Mouse (Mus musculus) layer of hippocampus, adult 18-20 months (tissue): ENCODE results near the gene Psmd9. TPM values are rescaled to one million over a fixed set of nuclear protein-coding genes. Genes with fewer than 3 reads are reported as not detected.

Experiments
- DNase-seq, 2 experiments: peaks; one replicate each; pipeline ENCODE4 v3.0.0; 2022; ENCODE audit warnings: low spot score in 2 of 2
- total RNA-seq, 2 experiments: library from RNA; stranded (reverse); gene quantifications; 2 replicates each; pipeline ENCODE4 v1.2.3; 2021

The Psmd9 gene
- total RNA-seq, 2 experiments from 2014 or later = 26.5 to 31.5 TPM

DNA sequence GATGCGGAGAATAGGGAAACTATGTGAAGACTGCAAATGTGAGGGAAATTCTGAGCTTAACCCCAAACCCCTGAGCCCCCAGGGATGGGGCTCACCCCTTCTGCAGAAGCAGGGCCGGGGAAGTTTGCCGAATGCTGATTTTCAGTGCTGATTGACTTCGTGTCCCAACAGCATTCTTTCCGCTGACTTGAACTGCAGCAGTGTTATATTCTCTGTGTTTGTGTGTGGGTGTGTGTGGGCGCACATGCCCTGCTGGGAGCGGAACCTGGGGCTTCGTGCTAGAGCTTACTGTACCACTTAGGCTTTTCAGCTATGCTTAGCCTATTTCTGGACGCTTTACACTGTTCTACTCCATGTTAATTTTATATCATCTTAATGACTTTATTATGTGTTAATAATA, 67.2 kb downstream of the Psmd9 start:
- DNase-seq = peak; percentile 28 to 83

DNA sequence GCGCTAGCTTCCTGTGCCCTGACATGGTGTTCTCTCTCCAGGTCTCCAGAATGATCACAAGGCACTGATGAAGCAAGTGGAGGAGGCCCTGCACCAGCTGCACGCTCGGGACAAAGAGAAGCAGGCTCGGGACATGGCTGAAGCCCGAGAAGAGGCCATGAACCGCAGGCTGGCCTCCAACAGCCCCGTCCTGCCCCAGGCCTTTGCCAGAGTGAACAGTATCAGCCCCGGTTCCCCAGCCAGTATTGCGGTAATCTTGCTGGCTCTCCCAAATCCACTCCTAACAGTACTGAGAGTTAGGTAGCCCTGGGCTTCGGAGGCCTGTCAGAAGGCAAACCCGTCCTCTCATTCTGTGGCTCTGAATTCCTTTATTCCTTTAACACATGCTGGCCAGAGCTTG, 70.3 kb downstream of the Psmd9 start:
- DNase-seq = no peak

DNA sequence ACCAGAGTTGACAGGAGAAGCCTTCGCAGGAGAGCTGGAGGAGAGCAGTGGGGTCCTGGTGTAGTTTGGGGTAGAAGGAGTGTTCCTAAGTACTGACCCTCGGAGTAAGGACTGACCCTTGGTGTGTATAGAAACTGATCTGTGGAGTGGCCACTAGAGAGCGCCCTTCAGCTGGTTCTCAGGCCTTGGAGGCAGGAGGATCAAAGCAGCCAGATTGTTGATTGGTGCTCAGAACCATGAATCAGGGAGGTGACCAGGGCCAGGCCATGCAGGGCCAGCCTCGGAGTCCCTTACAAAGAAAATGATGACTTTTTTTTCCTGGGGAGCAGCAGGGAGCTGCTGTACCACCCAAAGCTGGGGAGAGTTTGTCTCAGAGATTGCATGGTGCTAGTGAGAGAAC, 76.3 kb downstream of the Psmd9 start:
- DNase-seq = peak in 1 of 2 experiments; percentile 54

- no peak for DNase-seq
These were observed 82.2 kb downstream of the Psmd9 start for GRCm38 (mm10) chr5:123251390-123251789.

DNA sequence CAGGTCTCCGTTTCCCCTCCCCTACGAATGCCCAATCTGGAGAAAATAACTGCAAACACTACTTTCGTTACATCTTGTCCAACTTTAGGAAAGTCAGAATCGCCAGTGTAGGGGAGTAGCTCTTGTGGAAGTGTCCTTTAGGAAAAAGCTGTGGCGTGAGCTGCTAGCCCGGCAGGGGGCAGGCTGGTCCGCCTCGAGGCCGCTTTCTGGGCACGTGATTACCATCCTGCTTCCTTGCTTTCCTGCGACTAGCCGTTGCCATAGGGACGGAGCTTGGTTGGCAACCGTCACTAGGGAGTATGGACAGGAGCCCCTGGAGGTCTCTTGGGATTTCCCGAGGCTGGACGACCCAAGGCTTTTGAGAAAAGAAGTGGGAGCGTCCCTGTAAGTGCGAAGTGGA, 82.6 kb downstream of the Psmd9 start, which contains the start of gene Wdr66:
TSS of gene Wdr66 (plus strand) at position 269 of the 400 bp plus-strand sequence.
- DNase-seq = peak; percentile 88 to 93

GRCm38 (mm10) chr5:123256841-123257755, 87.9 kb downstream of the Psmd9 start:
- DNase-seq = peak; percentile 60 to 83

- DNase-seq = peak in 1 of 2 experiments; percentile 41
These were observed 89.8 kb downstream of the Psmd9 start for GRCm38 (mm10) chr5:123258990-123259389.

DNA sequence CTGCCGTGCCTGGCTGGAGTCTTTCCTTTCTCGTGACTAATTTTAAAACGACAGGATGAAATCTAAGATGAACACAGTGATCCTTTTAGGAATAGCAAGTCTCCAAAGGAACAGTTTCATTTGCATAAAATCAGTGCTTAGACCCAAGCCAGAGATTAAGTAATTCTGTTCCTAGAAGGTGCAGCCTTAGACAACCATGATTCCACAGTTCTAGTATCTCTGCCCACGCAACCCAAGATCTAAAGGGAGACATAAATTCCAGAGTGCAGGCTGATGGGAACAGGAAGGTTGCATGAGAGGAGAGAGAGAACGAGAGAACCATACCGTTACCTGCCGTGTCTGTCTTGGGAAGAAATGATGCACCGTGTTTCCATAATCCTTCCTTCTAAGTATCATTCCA, 91.5 kb downstream of the Psmd9 start:
- DNase-seq = no peak

DNA sequence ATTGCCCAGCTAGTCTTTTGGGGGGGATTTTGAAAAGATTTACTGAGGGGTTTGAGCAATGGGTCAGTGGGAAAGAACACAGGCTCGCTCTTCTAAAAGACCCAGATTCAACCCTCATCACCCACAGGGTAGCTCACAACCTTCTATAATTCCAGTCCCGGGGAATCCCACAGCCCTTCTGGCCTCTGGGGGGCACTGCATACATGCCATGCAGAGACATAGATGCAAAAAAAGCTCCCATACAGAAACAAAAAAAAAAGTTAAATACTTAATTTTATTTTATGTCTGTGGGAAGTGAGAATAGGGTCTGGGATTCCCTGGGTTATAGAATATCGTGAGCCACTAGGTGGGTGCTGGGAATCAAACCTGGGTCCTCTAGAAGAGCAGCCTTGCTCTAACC, 97.7 kb downstream of the Psmd9 start:
- no peak for DNase-seq

DNA sequence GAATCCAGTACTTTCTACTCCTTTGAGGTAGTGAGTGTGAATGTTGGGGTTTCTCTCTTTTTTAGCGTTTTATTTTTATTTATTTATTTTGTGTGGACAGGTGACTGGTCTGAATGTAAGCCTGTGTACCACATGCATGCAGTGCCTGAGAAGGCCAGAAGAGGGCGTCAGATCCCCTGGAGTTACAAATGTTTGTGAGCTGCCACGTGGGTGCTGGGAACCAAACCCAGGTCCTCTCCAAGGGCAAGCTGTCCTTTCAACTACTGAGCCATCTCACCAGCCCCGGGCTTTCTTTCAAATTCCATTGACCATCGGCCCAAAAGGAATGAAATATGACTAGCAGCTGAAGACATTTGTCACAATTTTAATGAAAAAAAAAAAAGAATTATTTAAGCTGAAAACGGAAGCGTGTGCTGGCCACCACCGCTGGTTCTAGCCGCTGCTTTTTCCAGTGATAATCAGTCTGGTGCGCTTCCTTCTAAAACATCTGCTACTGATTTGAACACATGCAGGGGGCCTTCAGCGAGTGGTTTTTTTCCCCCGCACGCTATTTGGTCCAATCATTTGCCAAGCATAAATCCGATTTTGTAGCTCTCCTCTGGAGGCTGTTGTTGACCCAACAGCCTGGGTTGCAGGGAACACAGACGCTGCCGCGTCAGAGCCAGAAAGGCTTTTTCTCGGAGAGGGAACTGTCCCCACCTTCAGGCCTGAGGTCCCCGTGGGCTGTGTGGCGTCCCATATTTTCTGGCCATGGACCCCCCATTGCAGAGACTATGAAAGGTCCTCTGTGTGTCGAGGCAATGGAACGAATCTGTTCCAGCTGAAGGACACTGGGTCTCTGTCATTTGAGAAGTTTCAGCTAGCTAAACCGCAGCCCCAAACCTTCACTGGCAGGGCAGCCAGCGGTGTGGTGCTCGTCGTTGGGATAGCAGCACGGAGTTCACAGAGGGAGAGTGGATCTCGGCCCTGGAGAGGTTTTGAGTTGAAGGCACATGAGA, 99.6 kb downstream of the Psmd9 start:
- no peak for DNase-seq

GRCm38 (mm10) chr5:123270917-123271316, 101.7 kb downstream of the Psmd9 start:
- no peak for DNase-seq

DNA sequence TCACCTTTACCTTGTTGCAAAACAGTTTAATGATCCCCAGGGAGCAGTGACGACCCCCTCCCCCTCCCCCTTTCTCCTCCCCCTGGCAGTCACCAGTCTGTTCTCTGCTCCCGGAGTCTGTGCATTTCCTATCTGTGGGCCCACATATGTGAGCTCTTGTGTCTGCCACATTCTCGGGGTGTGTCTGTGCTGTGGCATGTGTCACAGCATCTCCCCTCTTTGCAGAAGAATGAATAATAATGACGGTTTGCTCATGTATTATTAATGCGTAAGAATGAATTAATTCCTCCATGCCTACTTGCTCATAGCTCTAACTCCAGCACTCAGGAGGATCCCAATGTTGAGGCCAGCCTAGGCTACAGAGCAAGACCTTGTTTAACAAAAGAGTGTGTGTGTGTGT, 103.7 kb downstream of the Psmd9 start:
- DNase-seq = no peak

GRCm38 (mm10) chr5:123276636-123277341, 107.6 kb downstream of the Psmd9 start:
- no peak for DNase-seq

GRCm38 (mm10) chr5:123277342-123277701, 108.1 kb downstream of the Psmd9 start:
- DNase-seq = no peak

- DNase-seq = no peak
These were observed 108.5 kb downstream of the Psmd9 start for GRCm38 (mm10) chr5:123277704-123278103.

DNA sequence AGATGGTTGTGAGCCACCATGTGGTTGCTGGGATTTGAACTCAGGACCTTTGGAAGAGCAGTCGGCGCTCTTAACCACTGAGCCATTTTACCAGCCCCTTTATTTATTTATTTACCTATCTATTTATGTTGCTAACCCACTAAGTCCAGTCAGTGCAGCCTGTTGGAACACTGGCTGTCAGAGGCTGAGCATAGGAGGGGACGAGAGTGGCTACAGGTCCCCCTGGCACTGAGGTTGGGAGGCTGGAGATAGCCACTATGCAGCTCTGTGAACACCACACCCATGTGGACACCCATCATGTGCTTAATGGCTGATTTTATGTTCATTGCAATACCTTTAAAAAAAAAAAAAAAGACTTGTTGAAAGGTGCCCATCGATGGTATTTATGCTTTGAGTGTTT, 110.0 kb downstream of the Psmd9 start:
- DNase-seq = no peak

- DNase-seq = no peak
These were observed 112.3 kb downstream of the Psmd9 start for GRCm38 (mm10) chr5:123281336-123282136.

DNA sequence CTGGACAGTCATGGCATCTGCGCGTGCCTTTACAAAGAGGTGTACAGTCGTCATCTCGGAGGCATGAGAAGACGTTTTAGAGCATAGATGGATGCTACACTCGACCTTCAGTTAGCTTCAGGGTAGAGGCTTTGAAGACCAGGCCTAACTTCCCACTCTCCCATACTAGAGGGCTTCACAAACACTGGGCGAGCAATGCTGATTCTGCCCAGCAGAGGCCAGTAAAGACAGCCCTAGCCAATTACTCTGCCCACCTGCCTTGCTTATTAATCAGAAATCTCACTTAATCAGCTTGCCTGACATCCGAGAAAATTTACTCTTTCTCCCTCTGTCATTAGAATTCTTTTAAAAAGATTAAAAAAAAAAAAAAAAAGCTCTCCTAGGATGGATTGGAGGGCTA, 116.0 kb downstream of the Psmd9 start:
- peak; percentile 16 to 65 for DNase-seq

DNA sequence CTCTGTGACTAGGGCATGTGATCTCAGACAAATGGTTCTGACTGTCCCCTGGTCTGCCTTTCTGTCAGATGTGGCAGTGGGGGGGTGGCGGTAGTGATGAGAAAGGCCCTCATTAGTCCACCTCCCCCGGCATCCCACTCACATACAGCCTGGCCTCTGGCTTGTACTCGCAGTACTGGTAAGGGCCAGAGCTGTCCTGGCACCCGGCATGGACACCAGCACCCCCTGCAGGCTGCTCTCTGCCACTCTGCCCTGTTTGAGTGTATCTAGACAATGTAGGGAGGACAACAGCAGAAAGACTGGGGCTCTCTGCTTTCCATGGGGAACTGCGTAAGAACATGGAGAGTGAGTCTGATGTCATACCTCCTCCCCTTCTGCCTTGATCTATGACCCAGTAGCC, 118.9 kb downstream of the Psmd9 start:
- no peak for DNase-seq

DNA sequence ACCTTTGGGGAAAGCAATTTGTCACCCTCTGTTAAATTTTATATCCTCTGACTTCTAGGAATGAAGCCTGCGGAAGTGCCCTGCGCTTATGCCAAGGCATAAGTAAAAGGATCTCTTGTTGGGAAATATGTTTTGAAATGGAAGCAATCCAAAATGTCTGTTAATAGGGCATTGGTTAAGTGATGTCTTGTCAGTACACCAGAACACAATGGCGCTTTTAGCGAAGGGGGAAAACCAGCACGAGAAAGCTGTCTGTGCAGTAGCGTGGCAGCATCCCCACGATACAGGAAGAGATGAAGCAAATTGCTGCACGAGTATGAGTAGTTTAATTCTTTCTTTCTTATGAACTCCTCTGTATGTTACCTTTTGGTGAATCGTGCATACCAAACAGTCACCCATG, 125.4 kb downstream of the Psmd9 start:
- DNase-seq = no peak
